ENCODE assay signal across 8 mouse cellular contexts in genomic region chr11:11742626-11743025, GRCm38 (mm10). TPM values are rescaled to one million over a fixed set of nuclear protein-coding genes. Genes with fewer than 3 reads are reported as not detected.
DNase-seq lines count a peak whose midpoint lies in the region; ATAC-seq lines count a peak whose summit lies in the region.

No protein-coding gene starts in this region.

- peak; percentile 24 to 58 for DNase-seq in heart, postnatal 10 days
- DNase-seq in CD4-positive helper T cell, adult 2 months (ENCODE audit: low read depth, low spot score) = peak; percentile 84
- DNase-seq in adrenal gland, postnatal 25 days = peak; percentile 9
- DNase-seq in induced T-regulatory cell, adult 2 months (ENCODE audit: low read depth) = peak; percentile 93
- peak; percentile 57 for DNase-seq in mesoderm, embryonic 11.5 days (ENCODE audit: low read depth, low spot score)
- no peak for DNase-seq in frontal cortex, adult 2 months (ENCODE audit: extremely low spot score in 1 of 2, low spot score in 1 of 2)
- DNase-seq in cerebellum, postnatal 36 days = no peak

- no peaks in the 10 kb centered on the region for H3K27me3 ChIP-seq in heart, embryonic 12.5 days (replicated peaks)

- H3K36me3 ChIP-seq in heart, embryonic 12.5 days = no peaks in the 10 kb centered on the region

- intact Hi-C loops in heart, postnatal 10 days (cut with DNase I) = loop anchor here (1.0 kb wide), 1 partner anchor 185 kb away; no protein-coding TSS in a partner anchor

- ATAC-seq in heart, embryonic 12.5 days (ENCODE audit: insufficient number of reproducible peaks, low FRiP score) = no peak; the same call in 1 of the 2 replicates

- H3K9ac ChIP-seq in heart, embryonic 12.5 days = no peak overlapping the region

- WGBS in heart, embryonic 12.5 days = 13% methylated on average over 2 of the region's 2 CpGs

- H3K27ac ChIP-seq in heart, embryonic 12.5 days (ENCODE audit: poor library complexity, severe bottlenecking) = no peak overlapping the region

- no peak overlapping the region for H3K4me2 ChIP-seq in heart, embryonic 12.5 days

- no peak overlapping the region for H3K4me3 ChIP-seq in heart, embryonic 12.5 days

- H3K4me1 ChIP-seq in heart, embryonic 12.5 days (replicated peaks) = no peaks in the 10 kb centered on the region

- no peaks in the 10 kb centered on the region for H3K9me3 ChIP-seq in heart, embryonic 12.5 days (replicated peaks)

RNA-seq across cellular contexts. Expression of gene Ikzf1, which starts 57.8 kb away (rescaled TPM):
- 1 to 10 TPM; 3.1 to 3.3 TPM for total RNA-seq in heart, postnatal 10 days (2021)
- polyA plus RNA-seq in heart, embryonic 12.5 days (2016; fragmentation: Nextera tagmentation; extraction: Ambion mirVana) = 2.2 and 3.3 TPM in 2 replicates
- 0.71 and 0.97 TPM in 2 replicates for total RNA-seq in adrenal gland, postnatal 25 days (2021)
- polyA plus RNA-seq in frontal cortex, adult 2 months (2012; rRNA removed) = 3.0 and 3.1 TPM in 2 replicates

Comparison
In these comparisons a context has a peak if more than half of its experiments do, and no peak if none do; other contexts are left out.
1. DNase-seq: peak in heart, postnatal 10 days (2 of 2), CD4-positive helper T cell, adult 2 months (single experiment), adrenal gland, postnatal 25 days (single experiment), induced T-regulatory cell, adult 2 months (single experiment) and mesoderm, embryonic 11.5 days (single experiment); none in frontal cortex, adult 2 months (0 of 2) and cerebellum, postnatal 36 days (0 of 2).